Mouse (Mus musculus): ENCODE measurements at regions not wholly inside any gene's neighbourhood (a gene's known extent, or its start where the extent isn't known, plus 50 kb on each side); places are given as distances from the start of the nearest gene placed in this dataset.

DNA sequence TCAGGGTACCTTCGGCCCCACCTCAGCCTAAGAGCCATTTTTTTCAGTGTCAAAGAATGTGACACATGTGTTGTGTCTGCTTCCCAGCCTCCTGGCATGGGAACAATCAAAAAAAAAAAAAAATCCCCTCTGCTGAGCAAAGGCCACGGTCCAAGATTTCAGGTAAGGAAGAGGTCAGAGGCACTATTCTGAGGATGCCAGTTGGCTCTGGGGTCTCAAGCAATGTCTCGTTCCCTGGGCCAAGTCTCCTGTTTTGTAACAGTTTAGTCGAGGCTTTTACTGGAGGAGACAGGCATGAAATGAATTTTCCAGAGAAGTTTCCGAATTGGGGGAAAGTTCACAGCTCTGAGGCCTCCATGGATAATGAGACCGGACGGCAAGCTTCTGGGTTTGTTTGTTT lies 51.3 kb upstream of the Tmem170b start:
- ATAC-seq (no peak), DNase-seq (no peak)
- Histone ChIP-seq H3K36me3 (replicated peaks; ENCODE audit: insufficient read depth, low read length) (no peaks in the 10 kb centered on the region), H3K4me2 (ENCODE audit: low read depth, low read length) (no peak overlapping the region), H3K9me3 (ENCODE audit: low read length) (no peaks in the 10 kb centered on the region), H3K9ac (replicated peaks) (no peak overlapping the region), H3K4me3 (ENCODE audit: low read depth, low read length) (no peak overlapping the region), H3K27ac (ENCODE audit: low read depth) (no peak overlapping the region), H3K27me3 (ENCODE audit: insufficient read depth, low read length) (no peaks in the 10 kb centered on the region), H3K4me1 (ENCODE audit: insufficient read depth) (peaks cover 6% of the 10 kb centered on the region; the same call in 1 of the 2 replicates)
- TF ChIP-seq CTCF (IDR thresholded peaks at IDR 0.05; ENCODE audit: low read depth) (no peak), EP300 (IDR thresholded peaks at IDR 0.05; ENCODE audit: low read depth) (no peak)
- WGBS (ENCODE audit: insufficient replicate concordance): 83% methylated on average over 7 of the region's 7 CpGs
